Mouse (Mus musculus) stomach, embryonic 16.5 days (tissue): Measurements from ENCODE around the gene Il27ra. TPM values are rescaled to one million over a fixed set of nuclear protein-coding genes. Genes with fewer than 3 reads are reported as not detected.
A peak's percentile ranks its signal among the peaks of the same experiment; 100 is the strongest.

Experiments
- ATAC-seq: fragments of 200-750 bp; cut with Nextera tagmentation; 2 replicates; pipeline ENCODE4 v1.8.0; 2017; ENCODE audit warnings: moderate number of reproducible peaks, moderate TSS enrichment; ENCODE audit not compliant: insufficient read depth, low FRiP score
- H3K27ac ChIP-seq: fragments of 300-500 bp; sonication (generic); 2 replicates; pipeline ENCODE4 v1.5.1; 2014; ENCODE audit warnings: low read length
- H3K27me3 ChIP-seq: fragments of 300-500 bp; sonication (generic); 2 replicates; pipeline ENCODE4 v1.6.1; 2014; ENCODE audit warnings: low read length, control low read depth, mixed read lengths; ENCODE audit not compliant: control insufficient read depth, insufficient read depth
- H3K36me3 ChIP-seq: fragments of 300-500 bp; sonication (generic); 2 replicates; pipeline ENCODE4 v1.6.1; 2014; ENCODE audit warnings: low read length; ENCODE audit not compliant: control insufficient read depth, insufficient read depth
- H3K4me1 ChIP-seq: fragments of 300-500 bp; sonication (generic); 2 replicates; pipeline ENCODE4 v1.6.1; 2014; ENCODE audit warnings: low read length, control low read depth, mixed read lengths; ENCODE audit not compliant: control insufficient read depth, insufficient read depth
- H3K4me2 ChIP-seq: fragments of 300-500 bp; sonication (generic); 2 replicates; pipeline ENCODE4 v1.6.1; 2014; ENCODE audit warnings: low read depth, low read length, mixed read lengths
- H3K4me3 ChIP-seq: fragments of 300-500 bp; sonication (generic); replicated peaks from 2 replicates; pipeline ENCODE4 v1.5.1; 2014; ENCODE audit warnings: mild to moderate bottlenecking, low read length
- H3K9ac ChIP-seq: fragments of 300-500 bp; sonication (generic); 2 replicates; pipeline ENCODE4 v1.6.1; 2014; ENCODE audit warnings: low read length
- H3K9me3 ChIP-seq: fragments of 300-500 bp; sonication (generic); replicated peaks from 2 replicates; pipeline ENCODE4 v1.6.1; 2016; ENCODE audit warnings: low read length, control low read depth; ENCODE audit not compliant: control insufficient read depth
- WGBS: fragments of 180-500 bp; shearing (Covaris S2); extraction: QIAGEN DNeasy Blood & Tissue Kit; methylation state at CpG from one replicate; pipeline ENCODE4 v1.1.7; 2014; 5-methylcytosine and 5-hydroxymethylcytosine counted together
- polyA plus RNA-seq: library from polyadenylated mRNA; unstranded; fragments of >200 nt; fragmentation: Nextera tagmentation; extraction: Ambion mirVana; gene quantifications from 2 replicates; pipeline ENCODE4 v1.2.1, GENCODE M21; 2015

The Il27ra gene
- 1.3 and 1.5 TPM in 2 replicates for polyA plus RNA-seq

DNA sequence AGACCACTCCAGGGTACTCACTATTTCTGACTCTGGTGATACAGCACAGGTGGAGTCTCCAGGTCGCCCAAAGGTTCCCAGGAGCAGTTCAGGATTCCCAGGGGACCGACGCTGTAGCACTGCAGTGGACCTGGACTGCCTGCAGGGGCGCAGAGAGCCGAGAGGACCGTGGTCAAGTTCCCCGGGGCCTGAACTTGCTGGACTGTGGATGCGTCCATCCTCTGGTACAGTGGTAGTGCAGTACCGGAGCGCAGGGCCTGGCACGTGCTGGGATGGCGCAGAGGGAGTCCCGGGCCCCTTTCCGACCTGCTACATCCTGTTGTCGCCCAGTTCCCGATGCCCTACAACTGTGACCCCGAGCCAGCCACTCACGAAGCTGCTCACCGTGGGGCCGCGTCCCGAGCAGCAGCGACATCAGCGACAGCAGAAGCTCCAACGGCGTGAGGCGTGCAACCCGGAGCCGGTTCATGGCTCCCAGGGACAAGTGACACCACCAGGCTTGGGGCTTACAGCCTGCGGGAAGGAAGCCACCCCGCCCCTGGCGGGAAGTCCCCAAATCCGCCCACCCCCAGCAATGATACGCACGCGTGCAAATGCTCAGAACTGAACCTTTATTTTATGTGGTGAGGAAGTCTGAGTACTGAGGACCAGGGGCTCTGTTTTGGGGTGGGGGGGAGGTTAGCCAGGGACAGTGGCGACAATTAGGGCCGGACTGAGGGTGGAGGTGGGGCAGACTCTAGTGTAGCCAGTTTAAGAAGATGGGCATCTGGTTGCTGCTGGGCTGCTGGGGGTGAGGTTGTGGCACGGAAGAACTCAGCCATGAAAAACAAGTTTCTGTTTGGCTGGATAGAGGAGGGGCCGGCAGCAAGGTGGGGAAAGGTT, at the start of gene Il27ra:
Gene Il27ra (minus strand): TSS at position 524 of the 882 bp plus-strand sequence.
- Histone ChIP-seq H3K9ac (peak within 1 kb of the TSS; percentile 57), H3K4me2 (peak within 1 kb of the TSS; percentile 60), H3K27ac (no peak within 1 kb of the TSS), H3K27me3 (peaks cover 32% of the 10 kb centered on the region), H3K4me3 (peak within 1 kb of the TSS; percentile 39), H3K4me1 (peaks cover 7% of the 10 kb centered on the region; the same call in 1 of the 2 replicates), H3K9me3 (no peaks in the 10 kb centered on the region; the same call in 1 of the 2 replicates), H3K36me3 (no peaks in the 10 kb centered on the region)
- WGBS: 4% methylated on average over 40 of the region's 40 CpGs
- peak; percentile 80 for ATAC-seq

DNA sequence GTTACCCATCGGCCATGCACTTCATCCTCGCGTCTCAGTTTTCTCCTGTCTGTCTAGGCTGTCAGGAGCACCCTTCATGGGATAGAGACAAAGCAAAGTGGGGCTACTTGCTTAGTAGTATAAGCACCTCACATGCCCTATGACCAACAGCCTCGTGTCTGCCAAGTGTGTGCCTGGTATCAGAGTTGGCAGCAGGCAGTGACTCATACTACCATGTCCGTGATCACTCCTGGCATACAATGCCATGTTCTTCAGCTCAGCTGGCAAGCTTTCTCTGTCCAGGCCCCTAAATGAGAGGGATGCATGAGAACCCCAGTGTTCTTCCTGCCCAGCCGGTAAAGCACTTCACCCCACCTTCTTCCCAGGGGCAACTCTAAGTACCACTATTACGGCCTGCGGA, 48.2 kb upstream of the Il27ra start:
- Histone ChIP-seq H3K4me1 (no peaks in the 10 kb centered on the region), H3K9ac (no peak overlapping the region), H3K27me3 (no peaks in the 10 kb centered on the region), H3K4me2 (no peak overlapping the region), H3K9me3 (no peaks in the 10 kb centered on the region), H3K27ac (no peak overlapping the region), H3K4me3 (no peak overlapping the region), H3K36me3 (peaks cover 16% of the 10 kb centered on the region; the same call in 1 of the 2 replicates)
- no peak for ATAC-seq
- 88% methylated on average over 8 of the region's 8 CpGs for WGBS

DNA sequence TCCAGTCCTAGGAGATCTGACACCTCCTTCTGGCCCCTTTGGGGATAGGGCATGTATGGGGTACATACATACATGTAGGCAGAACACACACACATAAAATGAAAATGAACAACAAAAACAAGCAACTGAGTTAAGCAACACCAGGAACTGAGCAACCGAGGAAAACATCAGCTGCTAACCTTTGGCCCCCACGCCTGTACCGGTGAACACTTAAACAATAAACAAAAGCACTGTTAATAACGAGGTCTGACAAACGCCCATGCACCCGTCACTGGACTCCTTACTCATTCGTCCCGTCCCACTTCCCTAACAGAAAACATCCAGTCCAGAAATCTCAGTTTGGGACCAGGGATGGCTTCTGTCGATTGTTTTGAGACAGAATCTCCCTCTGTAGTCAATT, 46.9 kb upstream of the Il27ra start:
- no peak overlapping the region for H3K4me2 ChIP-seq
- ATAC-seq: no peak
- 66% methylated on average over 9 of the region's 9 CpGs for WGBS
- no peaks in the 10 kb centered on the region for H3K27me3 ChIP-seq
- H3K4me1 ChIP-seq: no peaks in the 10 kb centered on the region
- H3K9me3 ChIP-seq: no peaks in the 10 kb centered on the region
- no peak overlapping the region for H3K27ac ChIP-seq
- H3K36me3 ChIP-seq: 0 out of 2 replicates have a peak, but pooled peaks cover 7% of the 10 kb centered on the region
- H3K4me3 ChIP-seq: no peak overlapping the region
- H3K9ac ChIP-seq: no peak overlapping the region

DNA sequence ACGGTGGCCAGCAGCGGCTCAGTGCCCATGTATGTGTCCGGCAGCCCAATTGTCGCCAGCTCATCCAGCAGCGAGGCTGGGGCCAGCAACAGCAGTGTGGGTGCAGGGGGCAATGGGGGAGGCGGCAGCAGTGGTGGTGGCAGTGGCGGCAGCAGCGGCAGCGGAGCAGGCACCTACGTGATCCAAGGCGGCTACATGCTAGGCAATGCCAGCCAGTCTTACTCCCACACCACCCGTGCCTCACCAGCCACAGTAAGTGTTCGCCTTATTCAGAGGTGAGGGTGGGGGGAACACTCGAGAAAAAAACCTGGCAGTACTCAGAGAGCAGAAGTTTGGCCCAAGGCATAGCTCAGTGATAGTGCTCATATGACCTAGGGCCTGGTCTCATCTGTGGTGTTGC, 45.4 kb upstream of the Il27ra start:
- WGBS: 95% methylated on average over 14 of the region's 14 CpGs
- H3K36me3 ChIP-seq: 0 out of 2 replicates have a peak, but pooled peaks cover 3% of the 10 kb centered on the region

DNA sequence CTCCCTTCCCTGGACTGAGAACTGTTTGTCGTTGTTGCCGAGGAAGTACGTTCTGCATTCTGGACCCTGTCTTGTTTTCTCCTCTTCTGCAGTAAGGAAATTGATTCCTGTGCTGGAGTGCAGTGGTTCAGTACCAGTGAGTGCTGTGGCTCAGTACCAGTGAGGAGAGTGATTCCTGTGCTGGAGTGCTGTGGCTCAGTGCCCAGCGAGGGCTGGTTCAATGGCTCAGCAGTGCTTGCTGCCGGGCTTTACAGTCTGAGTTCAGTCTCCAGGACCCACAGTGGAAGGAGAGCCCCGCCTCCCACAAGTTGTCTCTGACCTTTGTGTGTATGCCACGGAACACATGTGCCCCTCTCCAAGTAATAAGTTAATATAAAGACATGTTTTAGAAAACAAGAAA, 44.8 kb upstream of the Il27ra start:
- Histone ChIP-seq H3K4me3 (no peak overlapping the region), H3K27ac (no peak overlapping the region), H3K27me3 (no peaks in the 10 kb centered on the region), H3K36me3 (0 out of 2 replicates have a peak, but pooled peaks cover 3% of the 10 kb centered on the region), H3K9me3 (no peaks in the 10 kb centered on the region), H3K9ac (no peak overlapping the region), H3K4me1 (no peaks in the 10 kb centered on the region), H3K4me2 (no peak overlapping the region)
- no peak for ATAC-seq
- WGBS: 83% methylated on average over 7 of the region's 7 CpGs

More for the DNA sequence above, 45.4 kb upstream of the Il27ra start:
- no peak for ATAC-seq
- H3K27me3 ChIP-seq: no peaks in the 10 kb centered on the region
- no peaks in the 10 kb centered on the region for H3K9me3 ChIP-seq
- H3K27ac ChIP-seq: no peak overlapping the region
- H3K4me3 ChIP-seq: no peak overlapping the region
- H3K4me1 ChIP-seq: no peaks in the 10 kb centered on the region
- H3K4me2 ChIP-seq: no peak overlapping the region
- no peak overlapping the region for H3K9ac ChIP-seq

DNA sequence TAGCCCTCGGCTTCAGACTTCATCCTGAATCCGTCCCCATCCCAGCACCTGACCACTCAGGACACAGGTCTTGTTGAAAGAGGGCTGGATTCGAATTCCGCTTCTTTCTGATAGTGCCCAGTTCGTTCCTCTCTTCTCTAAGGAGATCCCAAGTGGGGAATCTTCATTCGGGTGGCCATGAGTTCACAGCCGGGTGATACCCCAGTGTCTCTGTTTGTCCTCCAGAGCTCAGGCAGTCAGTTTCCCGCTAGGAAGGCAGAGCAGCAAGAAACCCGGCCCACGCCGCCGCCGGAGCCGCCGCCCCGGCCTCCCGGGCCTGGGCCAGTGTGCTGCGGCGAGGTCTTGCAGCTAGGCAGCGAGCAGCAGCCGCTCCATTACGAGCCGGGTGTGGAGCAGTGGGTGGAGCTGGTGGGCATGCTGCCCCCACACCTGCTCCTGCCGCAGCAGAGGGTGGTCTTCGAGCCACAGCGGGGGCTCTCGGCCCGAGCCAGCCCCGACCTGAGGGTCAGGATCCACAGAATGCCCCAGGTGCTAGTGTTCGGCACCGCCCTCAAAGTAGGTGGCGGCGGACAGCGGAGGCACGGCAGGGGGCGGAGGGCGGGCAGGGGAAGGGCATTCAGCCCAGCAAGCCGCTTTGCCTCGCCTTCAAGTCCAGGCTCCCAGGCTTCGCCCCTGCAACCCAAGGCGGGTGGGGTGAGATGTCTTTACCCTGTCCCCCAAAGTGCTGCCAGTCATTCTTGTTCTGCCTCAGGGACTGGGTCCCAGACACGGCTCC, 42.1 kb upstream of the Il27ra start:
- WGBS: 54% methylated on average over 42 of the region's 42 CpGs

DNA sequence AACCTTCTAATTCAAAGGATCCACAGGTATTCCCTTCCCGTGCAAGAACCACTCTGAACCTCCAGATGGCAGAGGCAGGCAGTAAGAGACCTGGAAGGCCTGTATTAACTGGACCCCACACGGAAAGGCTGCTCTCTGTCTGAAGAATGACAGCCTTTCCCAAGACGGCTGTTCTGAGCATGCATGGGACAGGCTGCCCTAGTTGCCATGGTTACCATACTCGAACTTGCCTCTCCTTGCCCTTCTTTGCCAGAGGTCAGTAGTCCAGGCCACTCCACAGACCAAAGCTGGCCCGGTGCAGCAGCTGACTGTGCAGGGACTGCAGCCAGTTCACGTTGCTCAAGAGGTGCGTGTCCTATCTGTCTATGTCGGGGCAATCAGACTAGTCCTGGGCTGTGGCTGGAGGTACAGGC, 41.4 kb upstream of the Il27ra start:
- no peak overlapping the region for H3K9ac ChIP-seq

More for the DNA sequence above, 42.1 kb upstream of the Il27ra start:
- H3K9me3 ChIP-seq: no peaks in the 10 kb centered on the region
- ATAC-seq: peak; percentile 14; the same call in 1 of the 2 replicates
- no peak overlapping the region for H3K9ac ChIP-seq
- no peak overlapping the region for H3K27ac ChIP-seq
- no peak overlapping the region for H3K4me3 ChIP-seq
- no peaks in the 10 kb centered on the region for H3K27me3 ChIP-seq
- H3K4me1 ChIP-seq: no peaks in the 10 kb centered on the region
- H3K4me2 ChIP-seq: no peak overlapping the region
- H3K36me3 ChIP-seq: peaks cover 13% of the 10 kb centered on the region; the same call in 1 of the 2 replicates

DNA sequence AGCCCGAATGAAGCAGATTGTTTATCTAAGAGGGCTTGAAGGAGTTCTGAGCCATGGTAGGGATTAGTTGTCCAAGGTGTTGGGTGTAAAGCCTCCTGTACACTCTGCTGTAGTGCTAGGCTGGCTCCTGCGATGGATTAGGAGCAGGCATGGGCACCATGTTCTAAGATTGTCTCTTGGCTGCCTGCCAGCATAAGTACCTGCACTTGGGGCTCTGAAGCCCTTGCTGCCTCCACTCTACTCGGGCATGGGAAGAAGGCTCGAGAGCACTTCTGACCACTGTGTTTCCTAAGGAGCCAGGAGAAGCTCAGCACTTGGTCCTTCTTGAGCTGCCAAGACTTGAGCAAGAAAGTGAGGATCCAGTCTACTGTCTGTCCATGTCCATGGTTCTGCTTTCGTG, 36.8 kb upstream of the Il27ra start:
- H3K9ac ChIP-seq: no peak overlapping the region
- H3K4me3 ChIP-seq: no peak overlapping the region
- peaks cover 10% of the 10 kb centered on the region; the same call in 1 of the 2 replicates for H3K36me3 ChIP-seq
- H3K4me1 ChIP-seq: no peaks in the 10 kb centered on the region
- WGBS: 67% methylated on average over 5 of the region's 5 CpGs
- H3K4me2 ChIP-seq: no peak overlapping the region
- H3K27me3 ChIP-seq: no peaks in the 10 kb centered on the region
- H3K9me3 ChIP-seq: no peaks in the 10 kb centered on the region
- no peak for ATAC-seq
- H3K27ac ChIP-seq: no peak overlapping the region

More for the DNA sequence above, 41.4 kb upstream of the Il27ra start:
- no peaks in the 10 kb centered on the region for H3K4me1 ChIP-seq
- H3K27me3 ChIP-seq: no peaks in the 10 kb centered on the region
- H3K4me3 ChIP-seq: no peak overlapping the region
- H3K27ac ChIP-seq: no peak overlapping the region
- H3K36me3 ChIP-seq: peaks cover 13% of the 10 kb centered on the region; the same call in 1 of the 2 replicates
- WGBS: 37% methylated on average over 8 of the region's 8 CpGs
- H3K4me2 ChIP-seq: no peak overlapping the region
- H3K9me3 ChIP-seq: no peaks in the 10 kb centered on the region
- ATAC-seq: 0 out of 2 replicates have a peak, but pooled peaks have one; percentile 39
